Mouse (Mus musculus) neural tube, embryonic 14.5 days (tissue): ENCODE measurements around the gene Sco2. TPM values are rescaled to one million over a fixed set of nuclear protein-coding genes. Genes with fewer than 3 reads are reported as not detected.

Experiments
- polyA plus RNA-seq: library from polyadenylated mRNA; unstranded; fragments of >200 nt; fragmentation: Nextera tagmentation; extraction: Ambion mirVana; gene quantifications from 2 replicates; pipeline ENCODE4 v1.2.1, GENCODE M21; 2014

The Sco2 gene
- polyA plus RNA-seq, 1 experiment from 2014 or later: 24.3 TPM

Other genes with a start within 250 kb of the Sco2 start
- gene Hdac10, start 245.1 kb downstream of the Sco2 start, polyA plus RNA-seq: 22.1 and 24.9 TPM in 2 replicates
- 2.9 and 5.2 TPM in 2 replicates for gene Mapk12, start 233.1 kb downstream of the Sco2 start, polyA plus RNA-seq
- gene Mapk11, start 224.2 kb downstream of the Sco2 start, polyA plus RNA-seq: 24.9 and 32.9 TPM in 2 replicates
- gene Plxnb2, start 193.1 kb downstream of the Sco2 start, polyA plus RNA-seq: 66.4 and 100 TPM in 2 replicates
- gene Dennd6b, start 177.3 kb downstream of the Sco2 start, polyA plus RNA-seq: 83.0 and 94.5 TPM in 2 replicates
- 85.5 and 92.7 TPM in 2 replicates for gene Ppp6r2, start 162.3 kb downstream of the Sco2 start, polyA plus RNA-seq
- gene Sbf1, start 58.5 kb downstream of the Sco2 start, polyA plus RNA-seq: 108 and 122 TPM in 2 replicates
- not detected in 2 replicates for gene Adm2, start 51.1 kb downstream of the Sco2 start, polyA plus RNA-seq
- not detected in 2 replicates for gene Miox, start 39.4 kb downstream of the Sco2 start, polyA plus RNA-seq
- 19.8 and 28.6 TPM in 2 replicates for gene Lmf2, start 18.2 kb downstream of the Sco2 start, polyA plus RNA-seq
- gene Ncaph2, start 18.1 kb downstream of the Sco2 start, polyA plus RNA-seq: 89.5 and 90.2 TPM in 2 replicates
- gene Tymp, start 3.2 kb upstream of the Sco2 start, polyA plus RNA-seq: 3.5 and 3.7 TPM in 2 replicates
- 1.3 TPM in 2 replicates for gene Odf3b, start 5.4 kb upstream of the Sco2 start, polyA plus RNA-seq
- gene Klhdc7b, start 11.1 kb upstream of the Sco2 start, polyA plus RNA-seq: 0.07 TPM in 1 of 2 replicates, not detected in the other
- not detected in 2 replicates for gene Syce3, start 36.7 kb upstream of the Sco2 start, polyA plus RNA-seq
- gene Cpt1b, start 52.0 kb upstream of the Sco2 start, polyA plus RNA-seq: 1.2 and 1.4 TPM in 2 replicates
- 5.8 and 6.4 TPM in 2 replicates for gene C730034F03Rik, start 55.7 kb upstream of the Sco2 start, polyA plus RNA-seq
- gene Gm44502, start 55.9 kb upstream of the Sco2 start, polyA plus RNA-seq: 0.20 TPM in 1 of 2 replicates, not detected in the other
- gene Chkb, start 56.1 kb upstream of the Sco2 start, polyA plus RNA-seq: 76.5 and 80.9 TPM in 2 replicates
- 64.5 and 73.1 TPM in 2 replicates for gene Mapk8ip2, start 80.1 kb upstream of the Sco2 start, polyA plus RNA-seq
- gene Arsa, start 103.6 kb upstream of the Sco2 start, polyA plus RNA-seq: 17.3 and 18.9 TPM in 2 replicates
- 7.4 and 10.1 TPM in 2 replicates for gene Shank3, start 125.8 kb upstream of the Sco2 start, polyA plus RNA-seq
- 2.0 and 2.6 TPM in 2 replicates for gene Acr, start 194.5 kb upstream of the Sco2 start, polyA plus RNA-seq
- gene Rabl2, start 218.1 kb upstream of the Sco2 start, polyA plus RNA-seq: 80.3 and 99.6 TPM in 2 replicates